Comparison of ENCODE assay signal across 9 mouse cellular contexts in the genomic region with DNA sequence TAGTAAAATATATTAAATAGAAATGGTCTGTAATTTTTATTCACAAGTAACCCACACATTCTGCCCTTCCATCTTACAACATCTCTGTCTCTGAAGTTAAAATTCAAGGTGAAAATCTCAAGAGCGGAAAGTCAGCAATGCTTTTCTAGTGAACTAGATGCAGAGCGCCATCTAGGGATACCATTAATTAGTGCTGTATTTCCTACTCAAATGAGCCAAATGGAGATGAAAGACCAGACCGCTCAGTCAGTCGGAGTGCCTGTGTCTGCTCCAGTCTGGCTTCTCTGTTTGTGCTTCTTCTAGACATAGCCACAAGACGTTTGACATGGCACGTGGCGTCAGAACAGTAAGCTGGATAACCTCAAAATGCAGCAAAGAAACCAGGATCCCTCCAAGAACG. TPM values are rescaled to one million over a fixed set of nuclear protein-coding genes. Genes with fewer than 3 reads are reported as not detected.
DNase-seq lines count a peak whose midpoint lies in the region; ATAC-seq and TF ChIP-seq lines count a peak whose summit lies in the region.
"Had no signal": no experiment of that assay in that cellular context is flagged by ENCODE, and none has a peak within 500 bp of the region (broad histone marks: within the 10 kb centered on the region; RNA-seq: fewer than 3 reads in every experiment).

No protein-coding gene starts in this region.

- peak; percentile 12 for DNase-seq in cerebellum, adult 8-10 months
- DNase-seq in neural tube, embryonic 10.5 days (ENCODE audit: extremely low spot score, low spot score) = peak; percentile 15
- peak; percentile 85 for DNase-seq in embryo, embryonic 10 days (ENCODE audit: low spot score)
- DNase-seq in kidney, postnatal 0 days (ENCODE audit: low spot score) = peak; percentile 88
- DNase-seq in lung, postnatal 14 days = peak; percentile 70
- DNase-seq in splenic B cell, adult 2 months (ENCODE audit: low read depth, low spot score) = peak; percentile 70

- H3K4me1 ChIP-seq in neural tube, embryonic 15.5 days = no peaks in the 10 kb centered on the region
- no peaks in the 10 kb centered on the region for H3K4me1 ChIP-seq in kidney, postnatal 0 days (replicated peaks; ENCODE audit: insufficient read depth, low read length)

- H3K4me3 ChIP-seq in neural tube, embryonic 15.5 days (replicated peaks) = no peak overlapping the region
- H3K4me3 ChIP-seq in kidney, postnatal 0 days (replicated peaks; ENCODE audit: low read depth, low read length) = no peak overlapping the region
- H3K4me3 ChIP-seq: myocyte had no signal

- no peak overlapping the region for H3K4me2 ChIP-seq in neural tube, embryonic 15.5 days
- H3K4me2 ChIP-seq in kidney, postnatal 0 days (ENCODE audit: low read length) = no peak overlapping the region

- WGBS in neural tube, embryonic 15.5 days = 38% methylated on average over 8 of the region's 8 CpGs
- 25% methylated on average over 8 of the region's 8 CpGs for WGBS in kidney, postnatal 0 days

- H3K27ac ChIP-seq in neural tube, embryonic 15.5 days (replicated peaks) = no peak overlapping the region
- no peak overlapping the region for H3K27ac ChIP-seq in kidney, postnatal 0 days

- peak; percentile 76 for TF ChIP-seq CTCF in kidney, postnatal 0 days (IDR thresholded peaks at IDR 0.05; ENCODE audit: low read depth)

- H3K9ac ChIP-seq in neural tube, embryonic 15.5 days (replicated peaks) = no peak overlapping the region
- no peak overlapping the region for H3K9ac ChIP-seq in kidney, postnatal 0 days (ENCODE audit: low read depth, low read length)

- H3K27me3 ChIP-seq in neural tube, embryonic 15.5 days (replicated peaks) = no peaks in the 10 kb centered on the region
- no peaks in the 10 kb centered on the region for H3K27me3 ChIP-seq in kidney, postnatal 0 days (ENCODE audit: insufficient read depth, low read length)
- H3K27me3 ChIP-seq in splenic B cell, adult 2 months (ENCODE audit: control insufficient read depth, insufficient read depth, low read length, poor library complexity, severe bottlenecking) = no peaks in the 10 kb centered on the region

- no peaks in the 10 kb centered on the region for H3K9me3 ChIP-seq in neural tube, embryonic 15.5 days (replicated peaks)
- no peaks in the 10 kb centered on the region for H3K9me3 ChIP-seq in kidney, postnatal 0 days (replicated peaks; ENCODE audit: low read length)

- ATAC-seq in cerebellum, adult (ENCODE audit: insufficient number of reproducible peaks, low FRiP score, low TSS enrichment) = no peak
- ATAC-seq in neural tube, embryonic 15.5 days (ENCODE audit: low FRiP score) = no peak
- no peak for ATAC-seq in kidney, postnatal 0 days (replicated peaks; ENCODE audit: low FRiP score, low read depth)

- no peaks in the 10 kb centered on the region for H3K36me3 ChIP-seq in neural tube, embryonic 15.5 days
- no peaks in the 10 kb centered on the region for H3K36me3 ChIP-seq in kidney, postnatal 0 days (ENCODE audit: insufficient read depth, low read length)
- H3K36me3 ChIP-seq in splenic B cell, adult 2 months (ENCODE audit: control insufficient read depth, insufficient read depth, low read length, poor library complexity, severe bottlenecking) = no peaks in the 10 kb centered on the region

RNA-seq across cellular contexts. Expression of gene Tnip3, which starts 44.6 kb away (rescaled TPM):
- 0.19 TPM in 1 of 2 replicates, not detected in the other for polyA plus RNA-seq in neural tube, embryonic 15.5 days (2015; fragmentation: Nextera tagmentation; extraction: Ambion mirVana)
- 0.09 and 0.16 TPM in 2 replicates for polyA plus RNA-seq in kidney, postnatal 0 days (2015; fragmentation: Nextera tagmentation; extraction: Ambion mirVana)

Comparison
In these comparisons a context has a peak if more than half of its experiments do, and no peak if none do; other contexts are left out.
1. DNase-seq: peak in every context shown above with its lines; median percentile 88 in kidney, postnatal 0 days; 85 in embryo, embryonic 10 days; 70 in lung, postnatal 14 days; 70 in splenic B cell, adult 2 months; 15 in neural tube, embryonic 10.5 days; 12 in cerebellum, adult 8-10 months.